Mouse (Mus musculus) olfactory bulb, adult 2 months (tissue): ENCODE measurements at regions not wholly inside any gene's neighbourhood (a gene's known extent, or its start where the extent isn't known, plus 50 kb on each side); places are given as distances from the start of the nearest gene placed in this dataset.

Source experiments
- CTCF ChIP-seq: fragments of 200-500 bp; IDR thresholded peaks from 2 replicates; pipeline ENCODE4 v1.5.1; 2012; ENCODE audit warnings: low read depth, mild to moderate bottlenecking, low read length, moderate library complexity; ENCODE audit not compliant: insufficient read depth
- POLR2A ChIP-seq: fragments of 200-500 bp; IDR thresholded peaks from 2 replicates; pipeline ENCODE4 v1.6.1; 2012; ENCODE audit warnings: mild to moderate bottlenecking, low read depth, low read length, moderate library complexity; ENCODE audit not compliant: insufficient read depth

DNA sequence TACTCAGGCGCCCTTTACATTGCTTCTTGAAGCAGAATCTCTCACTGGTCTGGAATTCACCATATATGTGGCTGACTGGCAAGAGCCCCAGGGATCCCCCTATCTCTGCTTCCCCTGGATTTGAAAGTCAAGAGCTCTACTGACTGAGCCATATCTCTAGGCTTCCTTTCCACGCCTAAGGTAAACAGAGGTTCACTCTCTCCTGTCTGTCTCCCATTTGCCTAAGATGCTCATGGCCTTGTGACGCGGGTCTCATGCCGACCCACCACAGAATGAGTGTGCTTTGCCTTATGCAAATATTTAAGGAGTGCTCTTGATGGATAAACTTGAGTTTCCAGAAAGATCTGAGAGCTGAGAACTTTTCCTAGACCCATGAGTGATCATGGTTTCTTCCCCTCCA, 173.9 kb downstream of the Vrk1 start:
- no peak for TF ChIP-seq CTCF
- no peak for TF ChIP-seq POLR2A
